Mouse (Mus musculus) bone marrow, adult 2 months (tissue): ENCODE results near the gene Oma1.

Experiments
- CTCF ChIP-seq: fragments of 200-500 bp; IDR thresholded peaks from 2 replicates; pipeline ENCODE4 v1.5.1; 2011; ENCODE audit warnings: low read length, control low read depth; ENCODE audit not compliant: control insufficient read depth, insufficient read depth
- POLR2A ChIP-seq: fragments of 200-500 bp; IDR thresholded peaks from 2 replicates; pipeline ENCODE4 v1.6.1; 2011; ENCODE audit warnings: low read depth, mild to moderate bottlenecking, control low read depth, low read length, borderline replicate concordance; ENCODE audit not compliant: control insufficient read depth

- TF ChIP-seq CTCF, result no peak
- no peak for TF ChIP-seq POLR2A
Measured at GRCm38 (mm10) chr4:103290763-103291162, 22.8 kb upstream of the Oma1 start, which contains the start of gene 4921539E11Rik.
